Mouse (Mus musculus) limb, embryonic 14.5 days (tissue): Measurements from ENCODE around the gene Zfp128. TPM values are rescaled to one million over a fixed set of nuclear protein-coding genes. Genes with fewer than 3 reads are reported as not detected.
A peak's percentile ranks its signal among the peaks of the same experiment; 100 is the strongest.
"Not testable (repeated sequence)": the region's sequence is repeated elsewhere in the genome, so short reads cannot be mapped to it uniquely, and the experiment has no call there.

Source experiments
- ATAC-seq: fragments of 200-750 bp; cut with Nextera tagmentation; 2 replicates; pipeline ENCODE4 v1.8.0; 2017; ENCODE audit warnings: low read depth, moderate number of reproducible peaks, moderate TSS enrichment; ENCODE audit not compliant: low FRiP score
- DNase-seq: peaks from one replicate; pipeline ENCODE4 v3.0.0-alpha.2; 2015; ENCODE audit warnings: low spot score
- H3K27ac ChIP-seq: fragments of 300-500 bp; sonication (generic); replicated peaks from 2 replicates; pipeline ENCODE4 v1.5.1; 2014; ENCODE audit warnings: low read depth, mild to moderate bottlenecking, low read length, moderate library complexity, mixed read lengths
- H3K27me3 ChIP-seq: fragments of 300-500 bp; sonication (generic); 2 replicates; pipeline ENCODE4 v1.6.1; 2014; ENCODE audit warnings: low read length, mixed read lengths; ENCODE audit not compliant: control insufficient read depth, insufficient read depth
- H3K36me3 ChIP-seq: fragments of 300-500 bp; sonication (generic); 2 replicates; pipeline ENCODE4 v1.6.1; 2014; ENCODE audit warnings: mild to moderate bottlenecking, low read length, moderate library complexity, mixed read lengths; ENCODE audit not compliant: control insufficient read depth, insufficient read depth
- H3K4me1 ChIP-seq: fragments of 300-500 bp; sonication (generic); 2 replicates; pipeline ENCODE4 v1.6.1; 2014; ENCODE audit warnings: antibody characterized with exemption, low read length, mixed read lengths; ENCODE audit not compliant: control insufficient read depth, insufficient read depth
- H3K4me2 ChIP-seq: fragments of 300-500 bp; sonication (generic); replicated peaks from 2 replicates; pipeline ENCODE4 v1.6.1; 2014; ENCODE audit warnings: low read depth, mild to moderate bottlenecking, low read length, moderate library complexity; ENCODE audit not compliant: severe bottlenecking
- H3K4me3 ChIP-seq: fragments of 300-500 bp; sonication (generic); replicated peaks from 2 replicates; pipeline ENCODE4 v1.5.1; 2014; ENCODE audit warnings: low read length
- H3K9ac ChIP-seq: fragments of 300-500 bp; sonication (generic); 2 replicates; pipeline ENCODE4 v1.6.1; 2014; ENCODE audit warnings: mild to moderate bottlenecking, low read depth, low read length, moderate library complexity; ENCODE audit not compliant: severe bottlenecking
- H3K9me3 ChIP-seq: fragments of 300-500 bp; sonication (generic); 2 replicates; pipeline ENCODE4 v1.6.1; 2016; ENCODE audit warnings: low read length; ENCODE audit not compliant: control insufficient read depth
- POLR2A ChIP-seq: fragments of 200-500 bp; IDR thresholded peaks from 2 replicates; pipeline ENCODE4 v1.8.0; 2012; ENCODE audit warnings: inconsistent platforms, mild to moderate bottlenecking, moderate library complexity, borderline replicate concordance; ENCODE audit not compliant: insufficient read depth, insufficient read length; ENCODE audit errors: extremely low read depth
- WGBS: fragments of 180-500 bp; shearing (Covaris S2); extraction: QIAGEN DNeasy Blood & Tissue Kit; methylation state at CpG from one replicate; pipeline ENCODE4 v1.1.7; 2014; 5-methylcytosine and 5-hydroxymethylcytosine counted together
- polyA plus RNA-seq, 2 experiments: library from polyadenylated mRNA; depleted of rRNA in 1 of 2; stranded (reverse) in 1 of 2; unstranded in 1 of 2; fragments of >200 nt; fragmentation: Nextera tagmentation in 1 of 2; extraction: Ambion mirVana in 1 of 2; gene quantifications; 2 replicates each; pipeline versions ENCODE4 v1.2.1 to v1.2.3; 2012 to 2014

The Zfp128 gene
- polyA plus RNA-seq, 2 experiments: 4.8 TPM

DNA sequence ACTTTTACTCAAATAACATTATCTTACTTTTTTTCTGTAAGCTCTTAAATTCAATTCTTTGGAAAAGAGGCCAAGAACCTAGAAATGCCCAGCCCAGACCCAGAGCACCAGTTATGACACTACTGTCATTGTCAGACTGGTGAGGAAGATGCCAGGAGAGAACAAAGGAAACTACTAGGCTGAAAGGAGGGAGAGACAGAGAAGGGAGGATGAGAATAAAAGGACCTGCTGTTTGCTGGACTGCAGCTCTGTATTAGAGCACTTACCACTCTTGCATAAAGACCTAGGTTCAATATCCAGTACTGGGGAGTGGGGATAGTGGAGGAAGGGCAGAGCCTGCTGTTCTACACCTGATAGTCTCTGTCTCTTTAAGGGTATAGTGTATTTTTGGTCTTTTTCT is 941 bp upstream of the Zfp128 start:
- no peaks in the 10 kb centered on the region for H3K9me3 ChIP-seq
- no peak for DNase-seq
- ATAC-seq: no peak
- H3K27me3 ChIP-seq: no peaks in the 10 kb centered on the region
- H3K4me3 ChIP-seq: no peak overlapping the region
- H3K4me2 ChIP-seq: no peak overlapping the region
- no peak overlapping the region for H3K27ac ChIP-seq
- H3K4me1 ChIP-seq: peaks cover 10% of the 10 kb centered on the region
- TF ChIP-seq POLR2A: no peak
- H3K36me3 ChIP-seq: peaks cover 9% of the 10 kb centered on the region
- H3K9ac ChIP-seq: no peak overlapping the region

DNA sequence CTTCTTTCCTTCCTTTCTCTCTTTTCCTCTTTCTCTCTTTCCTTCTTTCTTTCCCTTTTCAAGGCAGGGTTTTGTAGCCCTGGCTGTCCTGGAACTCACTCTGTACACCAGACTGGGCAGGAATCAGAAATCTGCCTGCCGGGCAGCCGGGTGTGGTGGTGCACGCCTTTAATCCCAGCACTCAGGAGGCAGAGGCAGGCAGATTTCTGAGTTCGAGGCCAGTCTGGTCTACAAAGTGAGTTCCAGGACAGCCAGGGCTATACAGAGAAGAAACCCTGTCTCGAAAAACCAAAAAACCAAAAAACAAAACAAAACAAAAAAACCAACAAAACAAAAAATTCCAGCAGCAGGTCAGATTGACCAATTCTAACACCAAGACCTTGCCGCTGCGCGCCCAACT is 480 bp upstream of the Zfp128 start:
- Histone ChIP-seq H3K4me3 (peak overlapping the region; percentile 79), H3K36me3 (peaks cover 13% of the 10 kb centered on the region), H3K9ac (peak overlapping the region; percentile 87), H3K4me2 (peak overlapping the region; percentile 89)
- ATAC-seq, H3K4me1 ChIP-seq, DNase-seq, H3K27ac ChIP-seq, H3K27me3 ChIP-seq, H3K9me3 ChIP-seq: not testable (repeated sequence)
- 43% methylated on average over 8 of the region's 8 CpGs for WGBS

- WGBS: 90% methylated on average over 12 of the region's 12 CpGs
- H3K9me3 ChIP-seq: no peaks in the 10 kb centered on the region
- no peaks in the 10 kb centered on the region for H3K27me3 ChIP-seq
- H3K9ac ChIP-seq: no peak overlapping the region
- TF ChIP-seq POLR2A: no peak
- peaks cover 7% of the 10 kb centered on the region for H3K4me1 ChIP-seq
- no peak for DNase-seq
- H3K36me3 ChIP-seq: peaks cover 68% of the 10 kb centered on the region
- no peak overlapping the region for H3K27ac ChIP-seq
- H3K4me3 ChIP-seq: no peak overlapping the region
- H3K4me2 ChIP-seq: no peak overlapping the region
- ATAC-seq: no peak
Measured at GRCm38 (mm10) chr7:12886563-12887266, 5.7 kb downstream of the Zfp128 start.

DNA sequence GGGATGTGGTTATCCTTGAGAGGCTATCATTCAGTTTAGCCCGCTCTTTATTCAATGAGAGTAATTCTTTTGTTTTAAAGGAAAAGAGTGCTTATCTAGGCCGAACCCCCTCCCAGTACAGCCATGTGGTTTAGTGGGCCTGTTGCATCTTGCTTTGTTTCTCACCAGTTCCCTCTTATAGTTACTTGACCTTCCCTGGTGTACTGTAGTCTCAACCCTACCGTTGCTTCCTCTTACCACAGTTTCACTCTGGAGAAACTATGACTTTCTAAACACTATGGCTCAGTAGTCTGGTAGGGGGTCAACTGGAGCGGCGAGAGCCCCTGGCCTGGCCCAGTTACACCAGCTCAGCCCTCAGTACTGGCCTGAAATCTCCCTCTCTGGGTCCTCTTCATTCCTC is 6.6 kb downstream of the Zfp128 start:
- no peak for ATAC-seq
- WGBS: 96% methylated on average over 5 of the region's 5 CpGs
- H3K27ac ChIP-seq: no peak overlapping the region

GRCm38 (mm10) chr7:12890928-12891327 is 10.0 kb downstream of the Zfp128 start:
- H3K4me2 ChIP-seq: no peak overlapping the region

More for the DNA sequence above, 6.6 kb downstream of the Zfp128 start:
- Histone ChIP-seq H3K4me2 (no peak overlapping the region), H3K4me3 (no peak overlapping the region), H3K9ac (no peak overlapping the region), H3K4me1 (no peaks in the 10 kb centered on the region), H3K9me3 (no peaks in the 10 kb centered on the region), H3K36me3 (peaks cover 73% of the 10 kb centered on the region), H3K27me3 (no peaks in the 10 kb centered on the region)
- no peak for TF ChIP-seq POLR2A
- no peak for DNase-seq

More at GRCm38 (mm10) chr7:12890928-12891327, 10.0 kb downstream of the Zfp128 start:
- no peak overlapping the region for H3K4me3 ChIP-seq
- H3K4me1 ChIP-seq: no peaks in the 10 kb centered on the region
- ATAC-seq (no peak), DNase-seq (no peak)
- WGBS: 94% methylated on average over 14 of the region's 14 CpGs
- no peaks in the 10 kb centered on the region for H3K9me3 ChIP-seq
- no peaks in the 10 kb centered on the region for H3K27me3 ChIP-seq
- no peak overlapping the region for H3K27ac ChIP-seq
- H3K9ac ChIP-seq: no peak overlapping the region
- no peak for TF ChIP-seq POLR2A
- H3K36me3 ChIP-seq: peaks cover 56% of the 10 kb centered on the region
